Mouse (Mus musculus) stomach, embryonic 14.5 days (tissue): ENCODE results near the gene Cd300lf. TPM values are rescaled to one million over a fixed set of nuclear protein-coding genes. Genes with fewer than 3 reads are reported as not detected.

ENCODE experiments used
- ATAC-seq: fragments of 200-750 bp; cut with Nextera tagmentation; 2 replicates; pipeline ENCODE4 v1.8.0; 2017; ENCODE audit warnings: low read depth, moderate TSS enrichment; ENCODE audit not compliant: insufficient number of reproducible peaks, insufficient read depth, low FRiP score
- H3K27ac ChIP-seq: fragments of 300-500 bp; sonication (generic); 2 replicates; pipeline ENCODE4 v1.5.1; 2014; ENCODE audit warnings: mild to moderate bottlenecking, low read length, moderate library complexity, mixed read lengths
- H3K27me3 ChIP-seq: fragments of 300-500 bp; sonication (generic); 2 replicates; pipeline ENCODE4 v1.6.1; 2014; ENCODE audit warnings: low read length, control low read depth, mixed read lengths; ENCODE audit not compliant: control insufficient read depth, insufficient read depth
- H3K36me3 ChIP-seq: fragments of 300-500 bp; sonication (generic); 2 replicates; pipeline ENCODE4 v1.6.1; 2014; ENCODE audit warnings: mild to moderate bottlenecking, control low read depth, low read length, moderate library complexity, mixed read lengths; ENCODE audit not compliant: control insufficient read depth, insufficient read depth
- H3K4me1 ChIP-seq: fragments of 300-500 bp; sonication (generic); 2 replicates; pipeline ENCODE4 v1.6.1; 2014; ENCODE audit warnings: low read length, control low read depth, mixed read lengths; ENCODE audit not compliant: control insufficient read depth, insufficient read depth
- H3K4me2 ChIP-seq: fragments of 300-500 bp; sonication (generic); replicated peaks from 2 replicates; pipeline ENCODE4 v1.6.1; 2014; ENCODE audit warnings: low read depth, low read length, control low read depth
- H3K4me3 ChIP-seq: fragments of 300-500 bp; sonication (generic); 2 replicates; pipeline ENCODE4 v1.5.1; 2014; ENCODE audit warnings: low read depth, low read length, control low read depth
- H3K9ac ChIP-seq: fragments of 300-500 bp; sonication (generic); replicated peaks from 2 replicates; pipeline ENCODE4 v1.6.1; 2014; ENCODE audit warnings: low read depth, mild to moderate bottlenecking, control low read depth, low read length, moderate library complexity, mixed read lengths
- H3K9me3 ChIP-seq: fragments of 300-500 bp; sonication (generic); 2 replicates; pipeline ENCODE4 v1.6.1; 2016; ENCODE audit warnings: low read depth, low read length, control low read depth; ENCODE audit not compliant: control insufficient read depth
- WGBS: fragments of 180-500 bp; shearing (Covaris S2); extraction: QIAGEN DNeasy Blood & Tissue Kit; methylation state at CpG from one replicate; pipeline ENCODE4 v1.1.7; 2014; 5-methylcytosine and 5-hydroxymethylcytosine counted together
- polyA plus RNA-seq: library from polyadenylated mRNA; unstranded; fragments of >200 nt; fragmentation: Nextera tagmentation; extraction: Ambion mirVana; gene quantifications from 2 replicates; pipeline ENCODE4 v1.2.1, GENCODE M21; 2014

The Cd300lf gene
- polyA plus RNA-seq, 1 experiment from 2014 or later = 0.33 TPM

DNA sequence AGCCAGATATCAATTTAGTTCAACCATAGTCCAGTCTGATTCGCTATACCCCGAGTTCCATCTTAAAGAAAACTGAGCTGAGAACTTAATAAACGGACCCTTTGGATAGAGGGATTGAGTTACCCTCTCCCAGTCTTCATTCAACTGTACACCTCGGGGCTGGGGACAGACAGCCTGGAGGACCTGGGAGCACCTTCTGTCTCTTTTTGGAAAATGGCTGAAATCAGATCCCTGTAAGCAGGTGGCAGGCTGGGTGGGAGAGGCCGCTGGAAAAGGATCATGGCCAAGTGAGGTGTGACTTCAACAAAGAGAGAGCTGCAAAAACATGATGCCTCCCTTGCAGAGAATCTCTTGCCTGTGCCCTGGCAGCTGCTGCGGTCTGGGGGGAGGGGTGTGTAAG lies 51.6 kb downstream of the Cd300lf start:
- Histone ChIP-seq H3K36me3 (no peaks in the 10 kb centered on the region), H3K4me1 (no peaks in the 10 kb centered on the region), H3K9me3 (no peaks in the 10 kb centered on the region), H3K4me3 (no peak overlapping the region), H3K4me2 (no peak overlapping the region), H3K27ac (no peak overlapping the region), H3K27me3 (peaks cover 4% of the 10 kb centered on the region; the same call in 1 of the 2 replicates), H3K9ac (no peak overlapping the region)
- no peak for ATAC-seq
- WGBS = 69% methylated on average over 6 of the region's 6 CpGs

GRCm38 (mm10) chr11:115081373-115081772 lies 52.4 kb downstream of the Cd300lf start:
- 66% methylated on average over 3 of the region's 3 CpGs for WGBS
- peaks cover 4% of the 10 kb centered on the region; the same call in 1 of the 2 replicates for H3K27me3 ChIP-seq
- no peak overlapping the region for H3K4me3 ChIP-seq
- ATAC-seq = no peak
- H3K4me1 ChIP-seq = no peaks in the 10 kb centered on the region
- H3K27ac ChIP-seq = no peak overlapping the region
- H3K36me3 ChIP-seq = no peaks in the 10 kb centered on the region
- no peak overlapping the region for H3K4me2 ChIP-seq
- H3K9ac ChIP-seq = no peak overlapping the region
- H3K9me3 ChIP-seq = no peaks in the 10 kb centered on the region

GRCm38 (mm10) chr11:115080886-115081285 lies 52.9 kb downstream of the Cd300lf start:
- no peak for ATAC-seq

DNA sequence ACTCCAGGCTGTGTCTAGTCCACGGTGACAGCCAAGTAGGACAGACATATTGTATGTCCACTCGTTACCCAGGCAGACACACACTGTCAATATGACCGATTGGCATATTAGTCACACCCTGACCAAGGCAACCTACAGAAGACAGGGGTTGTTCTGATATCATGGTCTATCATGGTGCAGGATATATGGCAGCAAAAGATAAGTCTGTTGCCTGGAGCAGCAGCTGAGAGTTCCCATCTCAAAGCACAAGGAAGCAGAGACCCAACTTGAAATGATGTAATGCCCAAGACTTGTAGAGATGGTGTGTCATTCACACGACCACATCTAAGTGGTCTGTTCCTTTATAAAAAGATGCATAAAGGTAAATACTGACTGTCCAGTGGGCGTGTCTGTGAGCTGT lies 55.1 kb downstream of the Cd300lf start:
- Histone ChIP-seq H3K27me3 (no peaks in the 10 kb centered on the region; the same call in 1 of the 2 replicates), H3K9ac (no peak overlapping the region), H3K4me3 (no peak overlapping the region), H3K4me1 (no peaks in the 10 kb centered on the region), H3K36me3 (no peaks in the 10 kb centered on the region), H3K27ac (no peak overlapping the region), H3K4me2 (no peak overlapping the region), H3K9me3 (no peaks in the 10 kb centered on the region)
- WGBS = 83% methylated on average over 5 of the region's 5 CpGs
- ATAC-seq = no peak

More at GRCm38 (mm10) chr11:115080886-115081285, 52.9 kb downstream of the Cd300lf start:
- Histone ChIP-seq H3K27me3 (peaks cover 4% of the 10 kb centered on the region; the same call in 1 of the 2 replicates), H3K9me3 (no peaks in the 10 kb centered on the region), H3K4me1 (no peaks in the 10 kb centered on the region), H3K4me3 (no peak overlapping the region), H3K9ac (no peak overlapping the region), H3K27ac (no peak overlapping the region), H3K4me2 (no peak overlapping the region), H3K36me3 (no peaks in the 10 kb centered on the region)
- WGBS = 35% methylated on average over 13 of the region's 13 CpGs

GRCm38 (mm10) chr11:115077436-115077835 lies 56.4 kb downstream of the Cd300lf start:
- no peaks in the 10 kb centered on the region for H3K4me1 ChIP-seq
- no peaks in the 10 kb centered on the region for H3K36me3 ChIP-seq
- no peak overlapping the region for H3K4me2 ChIP-seq
- no peak overlapping the region for H3K4me3 ChIP-seq
- no peak overlapping the region for H3K9ac ChIP-seq
- WGBS = 91% methylated on average over 1 of the region's 1 CpGs
- H3K27ac ChIP-seq = no peak overlapping the region
- no peak for ATAC-seq
- H3K9me3 ChIP-seq = no peaks in the 10 kb centered on the region
- H3K27me3 ChIP-seq = no peaks in the 10 kb centered on the region

DNA sequence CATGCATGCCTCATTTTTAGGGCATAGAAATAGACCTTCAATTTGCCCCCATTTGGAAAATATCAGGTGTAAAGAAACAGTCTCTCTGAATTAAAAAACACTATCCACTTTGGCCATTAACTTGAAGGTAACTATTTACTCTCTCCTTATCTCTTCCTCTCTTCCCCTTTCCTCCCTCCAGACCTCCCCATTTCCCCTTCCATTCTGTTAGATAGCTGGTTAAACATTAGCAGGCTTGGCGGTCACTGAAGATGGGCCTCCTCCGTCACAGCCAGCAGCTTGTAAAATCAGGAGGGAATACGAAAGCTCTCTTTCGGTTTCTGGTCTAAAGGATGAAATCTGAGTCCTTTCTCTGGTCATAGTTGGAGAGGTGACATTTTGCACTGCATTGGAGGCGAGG lies 57.9 kb downstream of the Cd300lf start:
- Histone ChIP-seq H3K9me3 (no peaks in the 10 kb centered on the region), H3K36me3 (no peaks in the 10 kb centered on the region), H3K9ac (no peak overlapping the region), H3K4me1 (0 out of 2 replicates have a peak, but pooled peaks cover 4% of the 10 kb centered on the region), H3K4me3 (no peak overlapping the region), H3K27ac (no peak overlapping the region), H3K4me2 (no peak overlapping the region), H3K27me3 (no peaks in the 10 kb centered on the region)
- WGBS = 41% methylated on average over 5 of the region's 5 CpGs
- ATAC-seq = no peak

DNA sequence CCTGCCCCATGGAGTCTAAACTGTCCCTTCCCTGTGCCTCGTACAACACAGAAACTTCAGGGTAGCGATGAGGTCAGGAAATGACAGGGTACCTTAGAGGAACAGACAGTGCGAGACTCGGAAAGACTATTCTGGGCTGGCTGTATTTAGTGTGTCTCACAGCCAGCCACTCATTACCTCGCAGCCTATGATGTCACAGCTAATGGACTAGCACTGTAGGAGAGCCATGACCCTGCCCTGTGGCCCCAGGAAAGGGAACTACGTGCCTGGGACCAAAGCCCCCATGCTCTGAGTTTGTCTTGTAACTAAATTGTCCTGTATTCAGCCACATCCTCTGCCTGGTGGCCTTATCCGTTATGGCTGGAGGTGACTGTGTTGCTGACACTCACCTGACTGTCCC lies 58.4 kb downstream of the Cd300lf start:
- WGBS = 54% methylated on average over 7 of the region's 7 CpGs
- H3K4me2 ChIP-seq = no peak overlapping the region
- ATAC-seq = no peak
- no peak overlapping the region for H3K27ac ChIP-seq
- H3K9ac ChIP-seq = no peak overlapping the region
- 0 out of 2 replicates have a peak, but pooled peaks cover 4% of the 10 kb centered on the region for H3K4me1 ChIP-seq
- H3K9me3 ChIP-seq = no peaks in the 10 kb centered on the region
- no peaks in the 10 kb centered on the region for H3K36me3 ChIP-seq
- H3K4me3 ChIP-seq = no peak overlapping the region
- H3K27me3 ChIP-seq = no peaks in the 10 kb centered on the region

DNA sequence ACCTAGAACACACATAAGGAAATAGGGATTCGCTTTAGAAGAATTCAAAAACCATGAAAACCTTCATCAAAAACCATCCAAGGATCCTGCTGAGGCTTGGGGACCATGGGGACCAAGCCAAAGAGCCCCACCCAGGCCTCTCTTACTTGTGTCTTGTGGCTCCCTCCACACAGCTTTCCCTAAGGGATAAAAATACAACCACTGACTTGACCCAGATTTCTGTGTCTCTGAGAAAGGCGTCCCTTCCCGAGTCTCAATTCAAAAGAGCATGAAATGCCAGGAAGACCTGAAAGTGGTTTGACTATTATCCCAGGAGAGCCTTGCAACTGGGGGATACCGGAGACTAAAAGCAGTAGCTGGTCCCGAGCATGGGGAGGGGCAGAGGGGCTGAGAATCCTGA lies 60.8 kb downstream of the Cd300lf start:
- H3K27ac ChIP-seq = no peak overlapping the region
- H3K4me1 ChIP-seq = 0 out of 2 replicates have a peak, but pooled peaks cover 4% of the 10 kb centered on the region
- no peak overlapping the region for H3K4me2 ChIP-seq
- H3K27me3 ChIP-seq = no peaks in the 10 kb centered on the region
- H3K4me3 ChIP-seq = no peak overlapping the region
- 70% methylated on average over 5 of the region's 5 CpGs for WGBS
- ATAC-seq = no peak
- no peaks in the 10 kb centered on the region for H3K36me3 ChIP-seq
- no peaks in the 10 kb centered on the region for H3K9me3 ChIP-seq
- H3K9ac ChIP-seq = no peak overlapping the region

DNA sequence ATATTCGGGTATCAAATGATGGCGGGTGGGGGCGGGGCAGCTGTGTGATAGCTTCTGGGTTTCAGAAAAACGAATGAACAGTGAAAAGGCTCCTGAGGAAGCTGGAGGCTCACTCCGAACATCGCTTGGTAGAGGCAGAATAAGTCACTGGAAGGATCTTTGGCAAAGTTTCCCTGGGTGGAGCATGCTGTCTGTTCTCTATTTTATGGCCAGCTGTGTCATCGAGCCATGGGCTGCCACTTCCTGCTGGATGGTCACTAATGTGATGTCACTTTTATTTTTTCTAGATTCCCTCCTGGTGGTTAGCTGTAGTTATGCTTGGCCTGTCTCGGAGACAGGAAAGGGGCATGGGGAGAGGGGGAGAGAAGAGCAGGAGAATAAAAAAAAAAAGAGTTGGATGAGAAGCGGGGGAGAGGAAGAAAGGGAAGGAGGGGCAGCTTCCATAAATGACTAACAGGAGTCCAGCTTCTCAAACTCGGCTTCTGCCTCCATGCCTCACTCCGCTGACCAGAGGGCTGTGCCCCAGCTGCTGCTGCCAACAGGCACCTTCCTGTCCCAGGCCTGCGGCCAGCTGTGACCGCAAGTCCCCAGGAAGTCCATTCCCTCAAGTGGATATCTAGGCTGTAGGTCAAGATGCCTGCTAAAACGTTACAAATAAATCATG lies 62.0 kb downstream of the Cd300lf start:
- ATAC-seq = no peak
- 10% methylated on average over 14 of the region's 14 CpGs for WGBS
- Histone ChIP-seq H3K9ac (no peak overlapping the region), H3K36me3 (no peaks in the 10 kb centered on the region), H3K27ac (peak overlapping the region; percentile 21; the same call in 1 of the 2 replicates), H3K4me3 (no peak overlapping the region), H3K9me3 (no peaks in the 10 kb centered on the region), H3K4me1 (0 out of 2 replicates have a peak, but pooled peaks cover 4% of the 10 kb centered on the region), H3K27me3 (no peaks in the 10 kb centered on the region), H3K4me2 (peak overlapping the region; percentile 2; the same call in 1 of the 2 replicates)
